Mouse (Mus musculus) myocyte (in vitro differentiated cells): ENCODE results near the gene Dpyd.
A peak's percentile ranks its signal among the peaks of the same experiment; 100 is the strongest.

Experiments
- CEBPB ChIP-seq: IDR thresholded peaks from 2 replicates; pipeline ENCODE4 v1.6.1; 2011; ENCODE audit warnings: mild to moderate bottlenecking, moderate library complexity; ENCODE audit not compliant: poor library complexity, insufficient read depth, severe bottlenecking
- E2F4 ChIP-seq: IDR thresholded peaks from one replicate; pipeline ENCODE4 v1.6.1; 2011; ENCODE audit warnings: mild to moderate bottlenecking, control low read depth, moderate library complexity; ENCODE audit not compliant: insufficient read depth
- MAX ChIP-seq: IDR thresholded peaks from one replicate; pipeline ENCODE4 v1.6.1; 2011; ENCODE audit warnings: low read depth, mild to moderate bottlenecking, control low read depth
- MYOG ChIP-seq, 3 experiments: IDR thresholded peaks; one replicate each; pipeline ENCODE4 v1.6.1; 2011; ENCODE audit warnings: control low read depth in 2 of 3, low read depth in 2 of 3, mild to moderate bottlenecking in 2 of 3; ENCODE audit not compliant: insufficient read length in 2 of 3, control insufficient read depth in 1 of 3, insufficient read depth in 1 of 3
- POLR2A ChIP-seq: IDR thresholded peaks from one replicate; pipeline ENCODE4 v1.6.1; 2011; ENCODE audit warnings: low read depth, mild to moderate bottlenecking, control low read depth, moderate library complexity; ENCODE audit not compliant: insufficient read length
- REST ChIP-seq: IDR thresholded peaks from one replicate; pipeline ENCODE4 v1.6.1; 2011; ENCODE audit warnings: mild to moderate bottlenecking, control low read depth, moderate library complexity; ENCODE audit not compliant: insufficient read depth, insufficient read length
- TCF12 ChIP-seq: IDR thresholded peaks from one replicate; pipeline ENCODE4 v1.6.1; 2011; ENCODE audit warnings: mild to moderate bottlenecking, control low read depth; ENCODE audit not compliant: poor library complexity, insufficient read depth, severe bottlenecking
- USF1 ChIP-seq: IDR thresholded peaks from one replicate; pipeline ENCODE4 v1.6.1; 2011; ENCODE audit warnings: low read depth, mild to moderate bottlenecking, control low read depth, moderate library complexity

DNA sequence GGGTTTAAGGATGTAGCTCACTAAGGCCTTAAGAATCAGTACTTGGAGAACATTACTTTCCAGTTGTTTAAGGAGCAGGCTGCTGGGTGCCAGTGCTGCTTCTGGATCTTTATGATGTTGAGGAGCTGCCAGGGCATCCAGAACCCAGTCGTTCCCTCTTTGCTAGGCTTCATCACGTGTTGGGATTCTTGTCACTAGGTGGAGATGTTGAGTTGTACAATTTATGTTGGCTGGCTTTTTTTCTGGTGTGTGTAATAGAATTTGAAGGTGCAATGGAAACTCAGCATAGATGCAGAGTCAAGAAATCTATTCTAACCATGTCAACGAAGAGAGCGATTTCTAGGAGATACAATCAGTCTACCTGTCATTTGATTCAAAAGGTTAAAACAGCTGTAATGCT is 118.9 kb downstream of the Dpyd start:
- no peak for TF ChIP-seq POLR2A
- TF ChIP-seq TCF12: no peak
- TF ChIP-seq CEBPB: no peak
- TF ChIP-seq USF1: peak; percentile 30
- TF ChIP-seq MAX: no peak
- TF ChIP-seq E2F4: no peak
- TF ChIP-seq REST: no peak
- TF ChIP-seq MYOG (IDR thresholded peaks at IDR 0.05; ENCODE audit: control insufficient read depth in 1 of 3, insufficient read depth in 1 of 3, insufficient read length in 2 of 3, low read depth in 2 of 3): no peak
